Mouse (Mus musculus) neural tube, postnatal 0 days (tissue): ENCODE results near the gene Stat1. TPM values are rescaled to one million over a fixed set of nuclear protein-coding genes. Genes with fewer than 3 reads are reported as not detected.

Experiments used
- polyA plus RNA-seq: library from polyadenylated mRNA; unstranded; fragments of >200 nt; fragmentation: Nextera tagmentation; extraction: Ambion mirVana; gene quantifications from 2 replicates; pipeline ENCODE4 v1.2.1, GENCODE M21; 2015

Stat1 gene
- 19.2 and 21.0 TPM in 2 replicates for polyA plus RNA-seq

DNA sequence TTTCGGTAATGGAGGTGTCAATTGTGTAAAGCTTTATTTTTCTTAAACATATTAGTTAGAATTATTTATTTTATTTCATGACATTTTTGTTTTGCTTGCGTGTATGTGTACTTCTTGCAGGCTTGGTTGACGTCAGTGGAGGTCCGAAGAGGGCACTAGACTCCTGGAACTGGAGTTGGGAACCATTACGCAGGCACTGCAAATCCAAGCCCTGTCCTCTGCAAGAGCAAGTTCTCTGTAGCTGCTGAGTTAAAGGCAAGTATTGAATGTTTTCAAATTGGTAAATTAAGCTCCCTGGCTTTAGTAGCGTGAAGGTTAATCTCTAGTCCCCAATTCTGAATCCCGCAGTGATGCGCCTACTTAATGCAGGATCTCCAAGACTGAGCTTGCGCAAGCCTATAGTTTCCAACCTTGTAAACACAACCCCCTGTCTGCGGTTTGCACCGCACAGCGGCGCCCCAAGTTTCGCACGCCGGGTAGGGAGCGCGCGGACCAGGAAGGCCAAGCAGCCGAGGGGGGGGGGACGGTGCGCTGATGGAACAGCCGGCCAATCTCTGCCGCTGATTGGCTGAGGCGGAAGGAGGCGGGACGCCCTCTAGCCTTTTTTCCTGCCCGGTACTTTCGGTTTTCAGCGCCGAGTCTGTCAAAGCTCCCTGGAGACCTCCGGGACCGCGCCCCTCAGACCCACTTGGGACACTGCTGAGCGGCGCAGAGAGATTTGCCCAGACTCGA lies at the start of gene Stat1:
Gene Stat1, plus strand, starts transcription at position 581 of the 732 bp plus-strand sequence.

Other genes with a start within 250 kb of the Stat1 start
- gene Myo1b, start 203.4 kb upstream of the Stat1 start, polyA plus RNA-seq, result 45.8 and 54.5 TPM in 2 replicates
- 0.39 and 0.48 TPM in 2 replicates for gene Stat4, start 132.3 kb upstream of the Stat1 start, polyA plus RNA-seq
- gene Gls, start 113.8 kb downstream of the Stat1 start, polyA plus RNA-seq, result 28.5 and 31.2 TPM in 2 replicates